Mouse (Mus musculus) liver, embryonic 11.5 days (tissue): ENCODE results near the gene Scn4a. TPM values are rescaled to one million over a fixed set of nuclear protein-coding genes. Genes with fewer than 3 reads are reported as not detected.

Source experiments
- ATAC-seq: fragments of 200-750 bp; cut with Nextera tagmentation; replicated peaks from 2 replicates; pipeline ENCODE4 v1.8.0; 2017; ENCODE audit warnings: moderate number of reproducible peaks, mild to moderate bottlenecking, moderate TSS enrichment, moderate library complexity; ENCODE audit not compliant: low FRiP score
- DNase-seq: peaks from one replicate; pipeline ENCODE4 v3.0.0-alpha.2; 2017; ENCODE audit warnings: low spot score
- H3K27ac ChIP-seq: fragments of 300-500 bp; sonication (generic); 2 replicates; pipeline ENCODE4 v1.5.1; 2014; ENCODE audit warnings: mild to moderate bottlenecking, low read depth, low read length, control low read depth
- H3K27me3 ChIP-seq: fragments of 300-500 bp; sonication (generic); replicated peaks from 2 replicates; pipeline ENCODE4 v1.6.1; 2014; ENCODE audit warnings: low read length, mixed read lengths; ENCODE audit not compliant: control insufficient read depth, insufficient read depth
- H3K36me3 ChIP-seq: fragments of 300-500 bp; sonication (generic); 2 replicates; pipeline ENCODE4 v1.6.1; 2014; ENCODE audit warnings: mild to moderate bottlenecking, low read length, moderate library complexity, mixed read lengths; ENCODE audit not compliant: control insufficient read depth, insufficient read depth
- H3K4me1 ChIP-seq: fragments of 300-500 bp; sonication (generic); replicated peaks from 2 replicates; pipeline ENCODE4 v1.6.1; 2014; ENCODE audit warnings: low read length, mixed read lengths; ENCODE audit not compliant: control insufficient read depth, insufficient read depth
- H3K4me2 ChIP-seq: fragments of 300-500 bp; sonication (generic); 2 replicates; pipeline ENCODE4 v1.6.1; 2014; ENCODE audit warnings: mild to moderate bottlenecking, control low read depth, moderate library complexity
- H3K4me3 ChIP-seq: fragments of 300-500 bp; sonication (generic); 2 replicates; pipeline ENCODE4 v1.5.1; 2014; ENCODE audit warnings: low read depth, low read length, control low read depth
- H3K9ac ChIP-seq: fragments of 300-500 bp; sonication (generic); 2 replicates; pipeline ENCODE4 v1.6.1; 2014; ENCODE audit warnings: low read depth, low read length, control low read depth
- H3K9me3 ChIP-seq: fragments of 300-500 bp; sonication (generic); 2 replicates; pipeline ENCODE4 v1.6.1; 2016; ENCODE audit warnings: low read length, inconsistent platforms, mixed read lengths; ENCODE audit not compliant: control insufficient read depth
- WGBS: fragments of 180-500 bp; shearing (Covaris S2); extraction: QIAGEN DNeasy Blood & Tissue Kit; methylation state at CpG from one replicate; pipeline ENCODE4 v1.1.7; 2014; 5-methylcytosine and 5-hydroxymethylcytosine counted together
- polyA plus RNA-seq: library from polyadenylated mRNA; unstranded; fragments of >200 nt; fragmentation: Nextera tagmentation; extraction: Ambion mirVana; gene quantifications from 2 replicates; pipeline ENCODE4 v1.2.1, GENCODE M21; 2014

The Scn4a gene
- polyA plus RNA-seq, 1 experiment from 2014 or later = not detected

GRCm38 (mm10) chr11:106271131-106271793 lies 81.8 kb downstream of the Scn4a start:
- 0 out of 2 replicates have a peak overlapping the region, but pooled peaks have one; percentile 95 for H3K27ac ChIP-seq
- no peaks in the 10 kb centered on the region for H3K27me3 ChIP-seq

GRCm38 (mm10) chr11:106269060-106269431 lies 84.0 kb downstream of the Scn4a start:
- Histone ChIP-seq H3K4me1 (peaks cover 35% of the 10 kb centered on the region), H3K4me2 (peak overlapping the region; percentile 46), H3K9me3 (no peaks in the 10 kb centered on the region), H3K4me3 (no peak overlapping the region; the same call in 1 of the 2 replicates), H3K27ac (peak overlapping the region; percentile 62; the same call in 1 of the 2 replicates), H3K27me3 (no peaks in the 10 kb centered on the region), H3K36me3 (peaks cover 36% of the 10 kb centered on the region), H3K9ac (no peak overlapping the region)
- DNase-seq (no peak), ATAC-seq (no peak)
- 47% methylated on average over 3 of the region's 3 CpGs for WGBS

More at GRCm38 (mm10) chr11:106271131-106271793, 81.8 kb downstream of the Scn4a start:
- ATAC-seq = no peak
- H3K36me3 ChIP-seq = peaks cover 15% of the 10 kb centered on the region
- peak overlapping the region; percentile 99 for H3K9ac ChIP-seq
- H3K9me3 ChIP-seq = no peaks in the 10 kb centered on the region
- DNase-seq = no peak
- H3K4me1 ChIP-seq = peaks cover 47% of the 10 kb centered on the region
- peak overlapping the region; percentile 81 for H3K4me2 ChIP-seq
- 40% methylated on average over 5 of the region's 5 CpGs for WGBS
- peak overlapping the region; percentile 99 for H3K4me3 ChIP-seq

Other genes starting within 250 kb of the Scn4a start
- gene Gm10840, start 192.4 kb downstream of the Scn4a start, polyA plus RNA-seq = not detected in 2 replicates
- gene Limd2, start 192.4 kb downstream of the Scn4a start, polyA plus RNA-seq = 172 and 182 TPM in 2 replicates
- 22.0 and 24.3 TPM in 2 replicates for gene Strada, start 151.1 kb downstream of the Scn4a start, polyA plus RNA-seq
- 73.3 and 76.0 TPM in 2 replicates for gene Ccdc47, start 136.9 kb downstream of the Scn4a start, polyA plus RNA-seq
- gene Ddx42, start 136.4 kb downstream of the Scn4a start, polyA plus RNA-seq = 63.3 and 68.2 TPM in 2 replicates
- 110 and 117 TPM in 2 replicates for gene Ftsj3, start 97.2 kb downstream of the Scn4a start, polyA plus RNA-seq
- gene Psmc5, start 97.1 kb downstream of the Scn4a start, polyA plus RNA-seq = 304 and 310 TPM in 2 replicates
- 60.3 and 62.9 TPM in 2 replicates for gene Smarcd2, start 80.3 kb downstream of the Scn4a start, polyA plus RNA-seq
- 0.66 and 1.2 TPM in 2 replicates for gene Tcam1, start 76.6 kb downstream of the Scn4a start, polyA plus RNA-seq
- not detected in 2 replicates for gene Gh, start 51.4 kb downstream of the Scn4a start, polyA plus RNA-seq
- gene Cd79b, start 38.5 kb downstream of the Scn4a start, polyA plus RNA-seq = 5.9 and 6.3 TPM in 2 replicates
- gene Prr29, start 12.2 kb upstream of the Scn4a start, polyA plus RNA-seq = not detected in 2 replicates
- gene Icam2, start 34.8 kb upstream of the Scn4a start, polyA plus RNA-seq = 36.2 and 41.6 TPM in 2 replicates
- 6.3 and 7.5 TPM in 2 replicates for gene Ern1, start 134.6 kb upstream of the Scn4a start, polyA plus RNA-seq